Mouse (Mus musculus) G1E (cell line): ENCODE data around the gene L3mbtl1.

Experiments used
- CTCF ChIP-seq: IDR thresholded peaks from 2 replicates; pipeline ENCODE4 v1.5.1; 2012; ENCODE audit warnings: low read depth, low read length, inconsistent platforms, mixed read lengths
- GATA2 ChIP-seq: IDR thresholded peaks from 2 replicates; pipeline ENCODE4 v1.6.1; 2012; ENCODE audit warnings: low read depth, low read length, inconsistent platforms, borderline replicate concordance
- TAL1 ChIP-seq: conservative IDR thresholded peaks from 2 replicates; pipeline ENCODE4 v1.6.1; 2012; ENCODE audit warnings: low read depth, low read length, inconsistent platforms, mixed read lengths

- no peak for TF ChIP-seq CTCF
- TF ChIP-seq TAL1: no peak
- no peak for TF ChIP-seq GATA2
Measured at GRCm38 (mm10) chr2:162987218-162987617, 43.9 kb downstream of the L3mbtl1 start, which contains the start of gene Sgk2.
